ENCODE assay signal across 7 mouse cellular contexts in genomic region chr5:76869553-76869952, GRCm38 (mm10). TPM values are rescaled to one million over a fixed set of nuclear protein-coding genes. Genes with fewer than 3 reads are reported as not detected.
A peak's percentile ranks its signal among the peaks of the same experiment; 100 is the strongest.
DNase-seq lines count a peak whose midpoint lies in the region; ATAC-seq lines count a peak whose summit lies in the region.

No protein-coding gene starts in this region.

- H3K4me2 ChIP-seq in liver, embryonic 11.5 days: peak overlapping the region; percentile 79
- H3K4me2 ChIP-seq in embryonic facial prominence, embryonic 14.5 days (ENCODE audit: low read depth, low read length): peak overlapping the region; percentile 60
- peak overlapping the region; percentile 35; the same call in 1 of the 2 replicates for H3K4me2 ChIP-seq in limb, embryonic 11.5 days (ENCODE audit: low read depth, severe bottlenecking)
- peak overlapping the region; percentile 28; the same call in 1 of the 2 replicates for H3K4me2 ChIP-seq in neural tube, embryonic 14.5 days (ENCODE audit: low read depth, low read length)

- no peaks in the 10 kb centered on the region for H3K9me3 ChIP-seq in liver, embryonic 11.5 days (ENCODE audit: control insufficient read depth, low read length)
- no peaks in the 10 kb centered on the region for H3K9me3 ChIP-seq in embryonic facial prominence, embryonic 14.5 days (ENCODE audit: control insufficient read depth, low read length)
- no peaks in the 10 kb centered on the region for H3K9me3 ChIP-seq in limb, embryonic 11.5 days (ENCODE audit: control insufficient read depth, low read length)
- no peaks in the 10 kb centered on the region for H3K9me3 ChIP-seq in neural tube, embryonic 14.5 days (ENCODE audit: control insufficient read depth, low read length)

- no peak for ATAC-seq in liver, embryonic 11.5 days (replicated peaks; ENCODE audit: low FRiP score)
- no peak for ATAC-seq in embryonic facial prominence, embryonic 14.5 days (ENCODE audit: low read depth)
- ATAC-seq in limb, embryonic 11.5 days (ENCODE audit: insufficient number of reproducible peaks, low FRiP score, low TSS enrichment, low read depth): no peak
- ATAC-seq in neural tube, embryonic 14.5 days (ENCODE audit: low read depth): no peak
- no peak for ATAC-seq in monocyte, adult 5-6 weeks (replicated peaks; ENCODE audit: insufficient number of reproducible peaks, low FRiP score, low TSS enrichment, poor library complexity, severe bottlenecking)

- DNase-seq in liver, embryonic 11.5 days (ENCODE audit: low spot score): no peak
- DNase-seq in liver: no peak
- DNase-seq in embryonic facial prominence, embryonic 14.5 days (ENCODE audit: low spot score): no peak
- DNase-seq in limb, embryonic 11.5 days (ENCODE audit: low spot score): no peak
- no peak for DNase-seq in embryo, embryonic 11 days

- 45% methylated on average over 6 of the region's 6 CpGs for WGBS in liver, embryonic 11.5 days
- WGBS in embryonic facial prominence, embryonic 14.5 days: 56% methylated on average over 6 of the region's 6 CpGs
- WGBS in limb, embryonic 11.5 days: 61% methylated on average over 6 of the region's 6 CpGs
- 62% methylated on average over 6 of the region's 6 CpGs for WGBS in neural tube, embryonic 14.5 days

- H3K27ac ChIP-seq in liver, embryonic 11.5 days (ENCODE audit: low read depth, low read length): no peak overlapping the region
- H3K27ac ChIP-seq in embryonic facial prominence, embryonic 14.5 days (replicated peaks; ENCODE audit: low read depth, low read length): no peak overlapping the region
- H3K27ac ChIP-seq in limb, embryonic 11.5 days (replicated peaks; ENCODE audit: low read depth, low read length): no peak overlapping the region
- H3K27ac ChIP-seq in neural tube, embryonic 14.5 days (ENCODE audit: low read depth, low read length): no peak overlapping the region

- H3K4me3 ChIP-seq in liver, embryonic 11.5 days (ENCODE audit: low read depth, low read length): peak overlapping the region; percentile 48
- peak overlapping the region; percentile 34 for H3K4me3 ChIP-seq in embryonic facial prominence, embryonic 14.5 days (ENCODE audit: low read depth, low read length)
- H3K4me3 ChIP-seq in limb, embryonic 11.5 days (ENCODE audit: low read depth, low read length): 0 out of 2 replicates have a peak overlapping the region, but pooled peaks have one; percentile 8
- no peak overlapping the region for H3K4me3 ChIP-seq in neural tube, embryonic 14.5 days (ENCODE audit: low read depth, low read length)

- H3K27me3 ChIP-seq in liver, embryonic 11.5 days (replicated peaks; ENCODE audit: control insufficient read depth, insufficient read depth, low read length): no peaks in the 10 kb centered on the region
- H3K27me3 ChIP-seq in embryonic facial prominence, embryonic 14.5 days (replicated peaks; ENCODE audit: control insufficient read depth, insufficient read depth, low read length): no peaks in the 10 kb centered on the region
- H3K27me3 ChIP-seq in limb, embryonic 11.5 days (ENCODE audit: control insufficient read depth, insufficient read depth, low read length): no peaks in the 10 kb centered on the region
- no peaks in the 10 kb centered on the region for H3K27me3 ChIP-seq in neural tube, embryonic 14.5 days (ENCODE audit: control insufficient read depth, insufficient read depth, low read length)

- H3K9ac ChIP-seq in liver, embryonic 11.5 days (ENCODE audit: low read depth, low read length): peak overlapping the region; percentile 57
- H3K9ac ChIP-seq in embryonic facial prominence, embryonic 14.5 days (ENCODE audit: low read depth, low read length): peak overlapping the region; percentile 5; the same call in 1 of the 2 replicates
- no peak overlapping the region for H3K9ac ChIP-seq in limb, embryonic 11.5 days (ENCODE audit: low read length)
- H3K9ac ChIP-seq in neural tube, embryonic 14.5 days (replicated peaks; ENCODE audit: low read depth, low read length): no peak overlapping the region

- H3K4me1 ChIP-seq in liver, embryonic 11.5 days (replicated peaks; ENCODE audit: control insufficient read depth, insufficient read depth, low read length): no peaks in the 10 kb centered on the region
- H3K4me1 ChIP-seq in embryonic facial prominence, embryonic 14.5 days (ENCODE audit: control insufficient read depth, insufficient read depth, low read length): no peaks in the 10 kb centered on the region
- 0 out of 2 replicates have a peak, but pooled peaks cover 2% of the 10 kb centered on the region for H3K4me1 ChIP-seq in limb, embryonic 11.5 days (ENCODE audit: control insufficient read depth, insufficient read depth, low read length)
- no peaks in the 10 kb centered on the region for H3K4me1 ChIP-seq in neural tube, embryonic 14.5 days (ENCODE audit: control insufficient read depth, insufficient read depth, low read length)

- H3K36me3 ChIP-seq in liver, embryonic 11.5 days (ENCODE audit: control insufficient read depth, insufficient read depth, low read length): no peaks in the 10 kb centered on the region
- H3K36me3 ChIP-seq in embryonic facial prominence, embryonic 14.5 days (ENCODE audit: control insufficient read depth, insufficient read depth, low read length): peaks cover 49% of the 10 kb centered on the region
- no peaks in the 10 kb centered on the region; the same call in 1 of the 2 replicates for H3K36me3 ChIP-seq in limb, embryonic 11.5 days (ENCODE audit: control insufficient read depth, insufficient read depth, low read length)
- peaks cover 33% of the 10 kb centered on the region for H3K36me3 ChIP-seq in neural tube, embryonic 14.5 days (ENCODE audit: control insufficient read depth, insufficient read depth, low read length)

RNA-seq across cellular contexts. Expression of gene Aasdh, which starts 35.8 kb away (rescaled TPM):
- 17.1 and 20.7 TPM in 2 replicates for polyA plus RNA-seq in liver, embryonic 11.5 days (2014; fragmentation: Nextera tagmentation; extraction: Ambion mirVana)
- polyA plus RNA-seq in embryonic facial prominence, embryonic 14.5 days (2014; fragmentation: Nextera tagmentation; extraction: Ambion mirVana): 12.5 and 13.1 TPM in 2 replicates
- 16.2 and 23.9 TPM in 2 replicates for polyA plus RNA-seq in limb, embryonic 11.5 days (2014; fragmentation: Nextera tagmentation; extraction: Ambion mirVana)
- polyA plus RNA-seq in neural tube, embryonic 14.5 days (2014; fragmentation: Nextera tagmentation; extraction: Ambion mirVana): 18.8 and 22.1 TPM in 2 replicates
- 24.6 to 38.8 TPM (median 37.2 TPM) in 3 replicates for total RNA-seq in monocyte, adult 5-6 weeks (2017)

Comparison
In these comparisons a context has a peak if more than half of its experiments do, and no peak if none do; other contexts are left out.
1. H3K4me2 ChIP-seq: peak in every context shown above with its lines; median percentile 79 in liver, embryonic 11.5 days; 60 in embryonic facial prominence, embryonic 14.5 days; 35 in limb, embryonic 11.5 days; 28 in neural tube, embryonic 14.5 days.
2. H3K9ac ChIP-seq: peak in liver, embryonic 11.5 days (single experiment) and embryonic facial prominence, embryonic 14.5 days (single experiment); none in limb, embryonic 11.5 days (single experiment) and neural tube, embryonic 14.5 days (single experiment).